Comparison of ENCODE assay signal across 8 mouse cellular contexts in the genomic region with DNA sequence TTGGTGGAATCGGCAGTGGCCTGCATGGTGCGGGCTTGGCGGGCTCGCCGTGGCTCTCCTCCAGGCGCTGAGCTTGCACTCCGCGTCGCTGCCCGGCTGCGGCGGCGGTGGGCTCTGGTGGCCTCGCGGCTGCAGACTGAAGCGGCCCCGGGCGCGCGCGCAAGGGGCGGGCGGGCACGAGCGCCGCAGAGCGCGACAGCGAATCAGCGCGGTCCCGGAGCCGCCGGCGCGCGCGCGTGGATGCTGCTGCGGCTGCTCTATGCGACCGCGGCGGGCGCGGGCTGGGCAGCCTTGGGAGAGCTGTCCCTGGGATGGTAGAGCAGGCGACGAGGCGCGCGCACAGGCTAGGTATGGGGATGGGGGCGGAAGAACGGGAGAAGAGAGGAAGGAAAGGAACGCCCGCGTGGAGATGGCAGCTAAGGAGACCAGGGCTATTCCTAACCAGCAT. TPM values are rescaled to one million over a fixed set of nuclear protein-coding genes. Genes with fewer than 3 reads are reported as not detected.
DNase-seq lines count a peak whose midpoint lies in the region; ATAC-seq lines count a peak whose summit lies in the region.

No protein-coding gene starts in this region.

- H3K4me3 ChIP-seq in forebrain, embryonic 16.5 days (replicated peaks; ENCODE audit: low read length), result peak overlapping the region; percentile 69

- ATAC-seq in forebrain, embryonic 16.5 days, result peak; percentile 96
- ATAC-seq in megakaryocyte-erythroid progenitor cell, adult 5-6 weeks (replicated peaks; ENCODE audit: low FRiP score, low TSS enrichment, poor library complexity, severe bottlenecking), result no peak

- intact Hi-C loops in heart, postnatal 14 days (cut with DNase I), result loop anchor here (5.0 kb wide), 1 partner anchor 196 kb away; no protein-coding TSS in a partner anchor

- H3K27me3 ChIP-seq in forebrain, embryonic 16.5 days (replicated peaks; ENCODE audit: control insufficient read depth, insufficient read depth, low read length), result no peaks in the 10 kb centered on the region

- H3K9ac ChIP-seq in forebrain, embryonic 16.5 days (replicated peaks; ENCODE audit: low read depth, low read length), result peak overlapping the region; percentile 90

- H3K4me2 ChIP-seq in forebrain, embryonic 16.5 days (ENCODE audit: low read length), result peak overlapping the region; percentile 75

- H3K36me3 ChIP-seq in forebrain, embryonic 16.5 days (ENCODE audit: control insufficient read depth, insufficient read depth), result no peaks in the 10 kb centered on the region

- H3K9me3 ChIP-seq in forebrain, embryonic 16.5 days (ENCODE audit: control insufficient read depth, low read length), result no peaks in the 10 kb centered on the region

- H3K4me1 ChIP-seq in forebrain, embryonic 16.5 days (replicated peaks; ENCODE audit: control insufficient read depth, insufficient read depth, low read length), result peaks cover 50% of the 10 kb centered on the region

- peak overlapping the region; percentile 95 for H3K27ac ChIP-seq in forebrain, embryonic 16.5 days (ENCODE audit: low read length)

- peak; percentile 85 for DNase-seq in ZHBTc4 (ENCODE audit: low read depth, low spot score)
- DNase-seq in cerebellum, adult 18-20 months, result peak; percentile 88 to 95
- peak; percentile 73 to 75 for DNase-seq in heart, postnatal 14 days
- DNase-seq in left cerebral cortex, adult 11 months (ENCODE audit: low spot score), result peak; percentile 72
- DNase-seq in lung, postnatal 25 days (ENCODE audit: low spot score), result peak; percentile 1
- DNase-seq in right cerebral cortex, postnatal 14 days, result peak; percentile 90

- 0% methylated on average over 55 of the region's 56 CpGs for WGBS in forebrain, embryonic 16.5 days

RNA-seq across cellular contexts. Expression of a gene that starts 51.8 kb away (rescaled TPM):
- not detected in 2 replicates for polyA plus RNA-seq in forebrain, embryonic 16.5 days (2015; fragmentation: Nextera tagmentation; extraction: Ambion mirVana)
- not detected for total RNA-seq in heart, postnatal 14 days (2021)
- total RNA-seq in megakaryocyte-erythroid progenitor cell, adult 5-6 weeks (2014; fragmentation: Nextera tagmentation), result not detected in 2 replicates
- not detected in 2 replicates for total RNA-seq in megakaryocyte-erythroid progenitor cell, adult 5-6 weeks (2017)

Comparison
In these comparisons a context has a peak if more than half of its experiments do, and no peak if none do; other contexts are left out.
1. DNase-seq: peak in every context shown above with its lines; median percentile 92 in cerebellum, adult 18-20 months; 90 in right cerebral cortex, postnatal 14 days; 85 in ZHBTc4; 74 in heart, postnatal 14 days; 72 in left cerebral cortex, adult 11 months; 1 in lung, postnatal 25 days.